Mouse (Mus musculus) neural tube, embryonic 11.5 days (tissue): Measurements from ENCODE around the gene Hnrnpk. TPM values are rescaled to one million over a fixed set of nuclear protein-coding genes. Genes with fewer than 3 reads are reported as not detected.

ENCODE experiments used
- ATAC-seq: fragments of 200-750 bp; cut with Nextera tagmentation; 2 replicates; pipeline ENCODE4 v1.8.0; 2017; ENCODE audit warnings: moderate number of reproducible peaks, mild to moderate bottlenecking, moderate TSS enrichment, moderate library complexity; ENCODE audit not compliant: insufficient read depth, low FRiP score, low TSS enrichment
- DNase-seq: peaks from one replicate; pipeline ENCODE4 v3.0.0-alpha.2; 2015; ENCODE audit warnings: low spot score
- H3K27ac ChIP-seq: fragments of 300-500 bp; sonication (generic); 2 replicates; pipeline ENCODE4 v1.5.1; 2014; ENCODE audit warnings: low read depth, mild to moderate bottlenecking, low read length
- H3K27me3 ChIP-seq: fragments of 300-500 bp; sonication (generic); 2 replicates; pipeline ENCODE4 v1.6.1; 2014; ENCODE audit warnings: mild to moderate bottlenecking, low read length, mixed read lengths; ENCODE audit not compliant: control insufficient read depth, insufficient read depth
- H3K36me3 ChIP-seq: fragments of 300-500 bp; sonication (generic); 2 replicates; pipeline ENCODE4 v1.6.1; 2014; ENCODE audit warnings: mild to moderate bottlenecking, low read length, moderate library complexity, mixed read lengths; ENCODE audit not compliant: control insufficient read depth, insufficient read depth
- H3K4me1 ChIP-seq: fragments of 300-500 bp; sonication (generic); 2 replicates; pipeline ENCODE4 v1.6.1; 2014; ENCODE audit warnings: low read length, mixed read lengths; ENCODE audit not compliant: control insufficient read depth, insufficient read depth
- H3K4me2 ChIP-seq: fragments of 300-500 bp; sonication (generic); 2 replicates; pipeline ENCODE4 v1.6.1; 2014; ENCODE audit warnings: low read depth, mild to moderate bottlenecking, moderate library complexity
- H3K4me3 ChIP-seq: fragments of 300-500 bp; sonication (generic); 2 replicates; pipeline ENCODE4 v1.5.1; 2014; ENCODE audit warnings: low read depth, low read length
- H3K9ac ChIP-seq: fragments of 300-500 bp; sonication (generic); 2 replicates; pipeline ENCODE4 v1.6.1; 2014; ENCODE audit warnings: mild to moderate bottlenecking, low read length
- H3K9me3 ChIP-seq: fragments of 300-500 bp; sonication (generic); 2 replicates; pipeline ENCODE4 v1.6.1; 2016; ENCODE audit warnings: low read length; ENCODE audit not compliant: control insufficient read depth
- WGBS: fragments of 180-500 bp; shearing (Covaris S2); extraction: QIAGEN DNeasy Blood & Tissue Kit; methylation state at CpG from one replicate; pipeline ENCODE4 v1.1.7; 2014; 5-methylcytosine and 5-hydroxymethylcytosine counted together
- polyA plus RNA-seq: library from polyadenylated mRNA; unstranded; fragments of >200 nt; fragmentation: Nextera tagmentation; extraction: Ambion mirVana; gene quantifications from 2 replicates; pipeline ENCODE4 v1.2.1, GENCODE M21; 2014

Gene Hnrnpk
- polyA plus RNA-seq, 1 experiment from 2014 or later: 2,440 TPM

GRCm38 (mm10) chr13:58421026-58421425 is 17.9 kb upstream of the Hnrnpk start:
- Histone ChIP-seq H3K4me3 (no peak overlapping the region), H3K27ac (no peak overlapping the region), H3K4me1 (no peaks in the 10 kb centered on the region), H3K9me3 (no peaks in the 10 kb centered on the region), H3K27me3 (no peaks in the 10 kb centered on the region), H3K36me3 (no peaks in the 10 kb centered on the region), H3K4me2 (no peak overlapping the region), H3K9ac (no peak overlapping the region)
- WGBS: 76% methylated on average over 4 of the region's 4 CpGs
- no peak for DNase-seq
- no peak for ATAC-seq

- no peak overlapping the region for H3K4me2 ChIP-seq
- 90% methylated on average over 1 of the region's 1 CpGs for WGBS
- no peak overlapping the region for H3K27ac ChIP-seq
- H3K27me3 ChIP-seq: no peaks in the 10 kb centered on the region
- no peaks in the 10 kb centered on the region for H3K9me3 ChIP-seq
- ATAC-seq (no peak), DNase-seq (no peak)
- H3K4me3 ChIP-seq: no peak overlapping the region
- no peaks in the 10 kb centered on the region for H3K36me3 ChIP-seq
- peaks cover 3% of the 10 kb centered on the region; the same call in 1 of the 2 replicates for H3K4me1 ChIP-seq
- H3K9ac ChIP-seq: no peak overlapping the region
Observed at GRCm38 (mm10) chr13:58419266-58419665, 16.1 kb upstream of the Hnrnpk start.

GRCm38 (mm10) chr13:58418656-58419055 is 15.5 kb upstream of the Hnrnpk start:
- ATAC-seq: no peak
- 93% methylated on average over 4 of the region's 4 CpGs for WGBS

GRCm38 (mm10) chr13:58415838-58416237 is 12.7 kb upstream of the Hnrnpk start:
- no peak overlapping the region for H3K4me3 ChIP-seq
- no peaks in the 10 kb centered on the region for H3K9me3 ChIP-seq
- WGBS: 74% methylated on average over 5 of the region's 5 CpGs
- H3K27ac ChIP-seq: no peak overlapping the region
- no peak overlapping the region for H3K9ac ChIP-seq
- 0 out of 2 replicates have a peak, but pooled peaks cover 3% of the 10 kb centered on the region for H3K36me3 ChIP-seq
- no peak for DNase-seq
- no peak for ATAC-seq
- peaks cover 3% of the 10 kb centered on the region; the same call in 1 of the 2 replicates for H3K4me1 ChIP-seq
- H3K27me3 ChIP-seq: no peaks in the 10 kb centered on the region
- H3K4me2 ChIP-seq: no peak overlapping the region

More at GRCm38 (mm10) chr13:58418656-58419055, 15.5 kb upstream of the Hnrnpk start:
- Histone ChIP-seq H3K4me2 (no peak overlapping the region), H3K9me3 (no peaks in the 10 kb centered on the region), H3K27ac (no peak overlapping the region), H3K4me1 (peaks cover 3% of the 10 kb centered on the region; the same call in 1 of the 2 replicates), H3K4me3 (no peak overlapping the region), H3K36me3 (no peaks in the 10 kb centered on the region), H3K27me3 (no peaks in the 10 kb centered on the region), H3K9ac (no peak overlapping the region)
- no peak for DNase-seq

DNA sequence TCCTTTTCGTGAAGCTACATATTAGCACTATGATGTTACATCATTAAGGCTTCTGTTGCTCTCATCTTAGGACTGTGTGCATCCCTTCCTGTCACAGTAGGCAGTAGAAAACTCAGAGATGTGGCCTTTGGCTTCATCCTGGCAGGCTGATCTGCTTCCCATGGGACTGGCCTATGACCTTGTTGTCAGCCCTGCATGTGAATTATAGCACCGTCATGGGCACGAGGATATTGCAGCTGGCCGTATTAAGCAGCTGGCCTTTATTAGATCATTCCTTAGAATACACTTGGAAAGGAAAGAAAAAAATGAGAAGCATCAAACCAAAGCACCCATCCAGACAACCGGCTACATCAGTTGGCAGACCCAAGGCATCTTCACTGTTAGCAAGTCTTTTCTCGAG is 12.2 kb upstream of the Hnrnpk start:
- H3K27me3 ChIP-seq: no peaks in the 10 kb centered on the region
- no peak overlapping the region for H3K9ac ChIP-seq
- H3K4me2 ChIP-seq: no peak overlapping the region
- H3K9me3 ChIP-seq: no peaks in the 10 kb centered on the region
- H3K27ac ChIP-seq: no peak overlapping the region
- DNase-seq: peak; percentile 20
- no peak for ATAC-seq
- H3K36me3 ChIP-seq: 0 out of 2 replicates have a peak, but pooled peaks cover 3% of the 10 kb centered on the region
- H3K4me1 ChIP-seq: peaks cover 3% of the 10 kb centered on the region; the same call in 1 of the 2 replicates
- WGBS: 73% methylated on average over 6 of the region's 6 CpGs
- H3K4me3 ChIP-seq: no peak overlapping the region

DNA sequence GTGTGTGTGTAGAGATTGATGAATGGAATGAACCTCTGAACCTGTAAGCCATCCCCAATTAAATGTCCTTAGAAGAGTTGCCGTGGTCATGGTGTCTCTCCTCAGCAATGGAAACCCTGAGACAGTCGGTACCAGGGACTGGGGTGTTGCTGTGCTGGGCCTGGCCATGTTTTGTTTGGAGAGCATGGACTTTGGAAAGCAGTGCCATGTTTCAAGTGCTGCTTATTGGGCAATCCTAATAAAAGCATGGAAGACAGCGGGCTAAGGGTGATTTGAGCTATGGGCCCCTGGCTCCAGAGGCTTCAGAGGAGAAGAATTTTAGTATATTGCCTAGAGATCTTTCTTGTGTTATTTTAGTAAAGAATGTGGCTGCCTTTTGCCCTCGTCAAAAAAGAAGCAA is 7.9 kb upstream of the Hnrnpk start:
- no peak for DNase-seq
- Histone ChIP-seq H3K9ac (no peak overlapping the region), H3K4me3 (no peak overlapping the region), H3K9me3 (no peaks in the 10 kb centered on the region), H3K4me2 (no peak overlapping the region), H3K36me3 (0 out of 2 replicates have a peak, but pooled peaks cover 3% of the 10 kb centered on the region), H3K27me3 (no peaks in the 10 kb centered on the region), H3K27ac (no peak overlapping the region), H3K4me1 (peaks cover 3% of the 10 kb centered on the region; the same call in 1 of the 2 replicates)
- ATAC-seq: no peak
- WGBS: 92% methylated on average over 4 of the region's 4 CpGs

GRCm38 (mm10) chr13:58402744-58403110 is 416 bp downstream of the Hnrnpk start:
- Histone ChIP-seq H3K9ac (peak overlapping the region; percentile 96), H3K4me2 (peak overlapping the region; percentile 56), H3K27ac (peak overlapping the region; percentile 98), H3K4me3 (peak overlapping the region; percentile 98), H3K27me3 (no peaks in the 10 kb centered on the region), H3K36me3 (no peaks in the 10 kb centered on the region), H3K4me1 (no peaks in the 10 kb centered on the region), H3K9me3 (no peaks in the 10 kb centered on the region)
- WGBS: under 1% methylated on average over 33 of the region's 48 CpGs
- DNase-seq (no peak), ATAC-seq (peak; percentile 43)

DNA sequence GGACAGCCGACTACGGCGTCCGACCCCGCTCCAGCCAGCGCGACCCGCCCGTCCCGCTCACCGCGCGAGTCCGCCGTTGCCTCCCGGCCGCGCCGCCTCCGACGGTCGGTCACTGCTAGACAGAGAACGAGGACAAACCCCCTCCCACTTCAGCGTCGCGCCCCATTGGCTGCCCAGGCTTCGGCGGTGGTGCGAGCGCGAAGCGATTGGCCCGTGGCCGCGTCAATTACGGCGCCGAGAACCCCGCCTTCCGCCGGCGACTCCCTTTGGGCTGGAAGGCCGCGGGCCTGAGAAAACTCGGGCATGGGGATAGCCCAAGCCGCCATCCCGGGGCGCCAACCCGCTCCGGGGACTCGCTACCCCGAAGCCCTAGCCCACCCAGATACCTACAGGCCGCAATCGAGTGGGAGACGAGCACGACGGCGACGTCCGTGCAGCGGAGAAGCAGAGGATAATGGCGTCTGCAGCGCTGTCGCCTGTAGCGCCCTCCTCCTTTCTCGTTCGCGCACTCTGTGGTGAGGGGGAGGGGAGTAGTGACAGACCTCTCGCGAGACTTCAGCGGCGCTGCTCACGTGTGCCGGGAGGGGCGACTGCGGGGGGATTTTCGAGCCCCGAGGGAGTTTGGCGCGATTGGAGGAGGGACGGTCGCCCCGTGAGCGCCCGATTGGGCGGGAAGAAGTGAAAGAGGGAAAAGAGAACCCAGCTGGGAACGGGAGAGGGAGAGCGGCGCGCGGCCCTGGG is 970 bp downstream of the Hnrnpk start, which contains the start of gene Rmi1:
Gene Rmi1 (plus strand): TSS at position 246 of the 741 bp plus-strand sequence.
- Histone ChIP-seq H3K36me3 (0 out of 2 replicates have a peak, but pooled peaks cover under 1% of the 10 kb centered on the region), H3K27ac (peak within 1 kb of the TSS; percentile 98), H3K9me3 (no peaks in the 10 kb centered on the region), H3K9ac (peak within 1 kb of the TSS; percentile 96), H3K4me1 (no peaks in the 10 kb centered on the region), H3K27me3 (no peaks in the 10 kb centered on the region), H3K4me3 (peak within 1 kb of the TSS; percentile 98), H3K4me2 (peak within 1 kb of the TSS; percentile 56)
- ATAC-seq (peak; percentile 95), DNase-seq (peak; percentile 98)
- under 1% methylated on average over 86 of the region's 91 CpGs for WGBS
